Mouse (Mus musculus) heart, adult 8-10 months (tissue): Measurements from ENCODE around the gene Olfr1394. TPM values are rescaled to one million over a fixed set of nuclear protein-coding genes. Genes with fewer than 3 reads are reported as not detected.
"Not testable (repeated sequence)": the region's sequence is repeated elsewhere in the genome, so short reads cannot be mapped to it uniquely, and the experiment has no call there.

Source experiments
- DNase-seq: peaks from one replicate; pipeline ENCODE4 v3.0.0; 2022; ENCODE audit warnings: low spot score
- total RNA-seq, 4 experiments: library from RNA; stranded (reverse); gene quantifications; 2 replicates each; pipeline ENCODE4 v1.2.4; 2022

The Olfr1394 gene
- total RNA-seq, 4 experiments from 2014 or later: not detected

GRCm38 (mm10) chr11:49189737-49190136 lies 35.6 kb downstream of the Olfr1394 start:
- DNase-seq: peak; percentile 78

GRCm38 (mm10) chr11:49191083-49191482 lies 36.9 kb downstream of the Olfr1394 start:
- no peak for DNase-seq

GRCm38 (mm10) chr11:49194771-49195170 lies 40.6 kb downstream of the Olfr1394 start:
- DNase-seq: not testable (repeated sequence)

GRCm38 (mm10) chr11:49195819-49196322 lies 41.7 kb downstream of the Olfr1394 start:
- DNase-seq: peak; percentile 17

GRCm38 (mm10) chr11:49200666-49201065 lies 46.5 kb downstream of the Olfr1394 start:
- no peak for DNase-seq

- no peak for DNase-seq
Measured at GRCm38 (mm10) chr11:49201142-49201541, 47.0 kb downstream of the Olfr1394 start.

- no peak for DNase-seq
Measured at GRCm38 (mm10) chr11:49202071-49202470, 47.9 kb downstream of the Olfr1394 start.

GRCm38 (mm10) chr11:49202523-49203061 lies 48.4 kb downstream of the Olfr1394 start:
- no peak for DNase-seq

GRCm38 (mm10) chr11:49203129-49203768 lies 49.1 kb downstream of the Olfr1394 start, which contains the start of gene Zfp62:
Gene Zfp62, plus strand, starts transcription at chr11:49203292.
- peak; percentile 96 for DNase-seq

GRCm38 (mm10) chr11:49203771-49204497 lies 49.8 kb downstream of the Olfr1394 start:
- DNase-seq: no peak

- no peak for DNase-seq
Measured at GRCm38 (mm10) chr11:49205080-49205590, 51.0 kb downstream of the Olfr1394 start.

- no peak for DNase-seq
Measured at GRCm38 (mm10) chr11:49207495-49207894, 53.3 kb downstream of the Olfr1394 start.

Other genes starting within 250 kb of the Olfr1394 start
- gene Psme2b, start 208.2 kb upstream of the Olfr1394 start, total RNA-seq: 1 to 10 TPM; 1.7 to 2.9 (median 2.7) TPM
- under 1 TPM in 3 of 4 experiments, not detected in 1; 0.09 to 0.14 (median 0.09) TPM for gene Olfr56, start 175.5 kb upstream of the Olfr1394 start, total RNA-seq
- 1 to 10 TPM; 4.0 to 5.6 (median 4.4) TPM for gene 9930111J21Rik1, start 175.0 kb upstream of the Olfr1394 start, total RNA-seq
- 1 to 10 TPM in 3 of 4 experiments, under 1 TPM in 1; 0.79 to 1.2 (median 1.1) TPM for gene Gm12185, start 162.2 kb upstream of the Olfr1394 start, total RNA-seq
- gene Tgtp1, start 160.2 kb upstream of the Olfr1394 start, total RNA-seq: 1 to 10 TPM; 1.6 to 3.4 (median 2.6) TPM
- 1 to 10 TPM; 4.7 to 6.0 (median 5.6) TPM for gene 9930111J21Rik2, start 103.1 kb upstream of the Olfr1394 start, total RNA-seq
- gene Tgtp2, start 90.2 kb upstream of the Olfr1394 start, total RNA-seq: 1 to 10 TPM; 2.1 to 3.9 (median 3.1) TPM
- gene Ifi47, start 77.8 kb upstream of the Olfr1394 start, total RNA-seq: 1 to 10 TPM; 2.2 to 3.0 (median 2.7) TPM
- gene Olfr1396, start 39.5 kb upstream of the Olfr1394 start, total RNA-seq: 1 to 10 TPM in 3 of 4 experiments, under 1 TPM in 1; 0.72 to 1.3 (median 1.1) TPM
- gene Olfr1395, start 12.1 kb upstream of the Olfr1394 start, total RNA-seq: not detected
- 10 to 100 TPM; 22.6 to 28.5 (median 23.8) TPM for gene Btnl9, start 32.8 kb downstream of the Olfr1394 start, total RNA-seq
- gene Zfp62, start 48.9 kb downstream of the Olfr1394 start, total RNA-seq: 10 to 100 TPM; 25.0 to 31.7 (median 27.1) TPM
- gene Mgat1, start 89.8 kb downstream of the Olfr1394 start, total RNA-seq: 10 to 100 TPM; 62.4 to 80.4 (median 68.8) TPM
- gene Olfr1393, start 123.9 kb downstream of the Olfr1394 start, total RNA-seq: under 1 TPM; 0.41 to 0.50 (median 0.43) TPM
- not detected for gene Olfr1392, start 130.9 kb downstream of the Olfr1394 start, total RNA-seq
- gene Olfr10, start 150.4 kb downstream of the Olfr1394 start, total RNA-seq: not detected
- gene Olfr1391, start 168.4 kb downstream of the Olfr1394 start, total RNA-seq: not detected
- gene Olfr1390, start 180.8 kb downstream of the Olfr1394 start, total RNA-seq: not detected